Mouse (Mus musculus) bone marrow macrophage, adult 2 months (primary cell): ENCODE data around the gene Soga1. TPM values are rescaled to one million over a fixed set of nuclear protein-coding genes. Genes with fewer than 3 reads are reported as not detected.

Source experiments
- H3K27ac ChIP-seq: 2 replicates; pipeline ENCODE4 v1.5.1; 2012; ENCODE audit warnings: low read depth, low read length; ENCODE audit not compliant: insufficient read depth
- H3K4me1 ChIP-seq: 2 replicates; pipeline ENCODE4 v1.6.1; 2012; ENCODE audit warnings: low read length; ENCODE audit not compliant: control insufficient read depth, insufficient read depth
- H3K4me3 ChIP-seq: 2 replicates; pipeline ENCODE4 v1.5.1; 2012; ENCODE audit warnings: mild to moderate bottlenecking, low read length, moderate library complexity; ENCODE audit not compliant: insufficient read depth
- CTCF ChIP-seq: IDR thresholded peaks from 2 replicates; pipeline ENCODE4 v1.5.1; 2012; ENCODE audit warnings: low read depth, mild to moderate bottlenecking, low read length, moderate library complexity
- POLR2A ChIP-seq: IDR thresholded peaks from 2 replicates; pipeline ENCODE4 v1.6.1; 2012; ENCODE audit warnings: mild to moderate bottlenecking, low read depth, low read length, borderline replicate concordance
- polyA plus RNA-seq: library from polyadenylated mRNA; stranded (reverse); fragments of >200 nt; gene quantifications from 2 replicates; pipeline ENCODE4 v1.2.4, GENCODE M21; 2012; ENCODE audit not compliant: missing spikeins, insufficient read depth, insufficient read length

Soga1 gene
- polyA plus RNA-seq, 1 experiment: 14.9 TPM

DNA sequence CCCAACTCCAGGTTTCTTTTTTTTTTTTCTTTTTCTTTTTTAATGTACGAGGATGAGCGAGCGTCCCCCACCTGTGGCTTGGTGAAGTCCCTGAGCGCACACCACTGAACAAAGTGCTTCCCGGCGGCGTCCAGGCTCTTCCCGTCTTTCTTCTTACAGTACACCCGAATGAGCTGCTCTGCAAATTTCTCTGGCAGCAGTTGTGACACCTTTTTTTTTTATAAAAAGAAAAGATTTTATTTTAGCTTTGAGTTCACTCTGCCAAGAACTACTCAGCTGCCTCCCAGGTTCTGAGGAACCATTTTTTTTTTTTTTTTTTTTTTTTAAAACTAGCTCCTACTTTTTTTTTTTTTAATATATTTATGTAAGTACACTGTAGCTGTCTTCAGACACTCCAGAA, 22.6 kb upstream of the Soga1 start:
- TF ChIP-seq CTCF: no peak
- no peak for TF ChIP-seq POLR2A
- Histone ChIP-seq H3K27ac (no peak overlapping the region), H3K4me1 (peaks cover 13% of the 10 kb centered on the region), H3K4me3 (no peak overlapping the region)

DNA sequence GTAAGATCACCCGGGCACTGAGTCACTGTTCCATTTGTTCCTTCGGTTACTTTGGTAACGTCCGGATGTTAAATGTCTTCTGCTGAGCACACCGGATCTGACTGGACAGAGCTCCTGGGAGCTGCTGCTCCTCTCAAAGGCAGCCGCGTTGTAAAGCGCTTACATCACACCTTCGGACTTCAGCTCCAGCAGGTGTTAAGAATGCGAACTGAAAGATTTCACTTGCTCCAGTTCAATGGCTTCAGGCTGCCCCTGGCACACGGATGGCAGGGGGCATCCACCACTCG, 21.2 kb upstream of the Soga1 start:
- Histone ChIP-seq H3K27ac (peak overlapping the region; percentile 44), H3K4me3 (no peak overlapping the region), H3K4me1 (peaks cover 13% of the 10 kb centered on the region)
- TF ChIP-seq CTCF (no peak), POLR2A (no peak)

GRCm38 (mm10) chr2:157099532-157100318, 20.7 kb upstream of the Soga1 start:
- Histone ChIP-seq H3K27ac (peak overlapping the region; percentile 44), H3K4me1 (peaks cover 13% of the 10 kb centered on the region), H3K4me3 (no peak overlapping the region)
- TF ChIP-seq CTCF (no peak), POLR2A (no peak)

- TF ChIP-seq CTCF (peak; percentile 69; the same call in 1 of the 2 replicates), POLR2A (no peak)
- Histone ChIP-seq H3K4me3 (no peak overlapping the region), H3K4me1 (peaks cover 8% of the 10 kb centered on the region)
These were observed 16.1 kb upstream of the Soga1 start for GRCm38 (mm10) chr2:157095005-157095755.

GRCm38 (mm10) chr2:157092024-157092423, 13.0 kb upstream of the Soga1 start:
- Histone ChIP-seq H3K4me3 (no peak overlapping the region), H3K4me1 (no peaks in the 10 kb centered on the region), H3K27ac (no peak overlapping the region)
- TF ChIP-seq POLR2A (no peak), CTCF (no peak)

More at GRCm38 (mm10) chr2:157095005-157095755, 16.1 kb upstream of the Soga1 start:
- no peak overlapping the region for H3K27ac ChIP-seq

GRCm38 (mm10) chr2:157087536-157088317, 8.7 kb upstream of the Soga1 start:
- Histone ChIP-seq H3K4me3 (no peak overlapping the region), H3K27ac (no peak overlapping the region), H3K4me1 (no peaks in the 10 kb centered on the region)
- TF ChIP-seq CTCF (no peak), POLR2A (no peak)

- Histone ChIP-seq H3K27ac (no peak within 1 kb of the TSS), H3K4me1 (0 out of 2 replicates have a peak, but pooled peaks cover 2% of the 10 kb centered on the region), H3K4me3 (no peak within 1 kb of the TSS)
- TF ChIP-seq CTCF (no peak), POLR2A (no peak)
These were observed 7.7 kb upstream of the Soga1 start, which contains the start of gene Tldc2 for GRCm38 (mm10) chr2:157086796-157087195. Gene Tldc2, plus strand, starts transcription at chr2:157087055.

- Histone ChIP-seq H3K4me1 (peaks cover 9% of the 10 kb centered on the region), H3K4me3 (no peak overlapping the region), H3K27ac (no peak overlapping the region)
- no peak for TF ChIP-seq CTCF
- no peak for TF ChIP-seq POLR2A
These were observed 6.0 kb upstream of the Soga1 start for GRCm38 (mm10) chr2:157084831-157085585.

- no peak overlapping the region for H3K27ac ChIP-seq
- peaks cover 14% of the 10 kb centered on the region for H3K4me1 ChIP-seq
- no peak overlapping the region for H3K4me3 ChIP-seq
- no peak for TF ChIP-seq POLR2A
- TF ChIP-seq CTCF: no peak
These were observed 2.9 kb upstream of the Soga1 start for GRCm38 (mm10) chr2:157081960-157082359.
